Mouse (Mus musculus) heart, embryonic 16.5 days (tissue): ENCODE results near the gene Cnst. TPM values are rescaled to one million over a fixed set of nuclear protein-coding genes. Genes with fewer than 3 reads are reported as not detected.
"Not testable (repeated sequence)": the region's sequence is repeated elsewhere in the genome, so short reads cannot be mapped to it uniquely, and the experiment has no call there.

Source experiments
- ATAC-seq: fragments of 200-750 bp; cut with Nextera tagmentation; replicated peaks from 2 replicates; pipeline ENCODE4 v1.8.0; 2017; ENCODE audit warnings: moderate number of reproducible peaks; ENCODE audit not compliant: insufficient read depth, low FRiP score; ENCODE audit errors: extremely low read depth
- H3K27ac ChIP-seq: fragments of 300-500 bp; sonication (generic); 2 replicates; pipeline ENCODE4 v1.5.1; 2014; ENCODE audit warnings: mild to moderate bottlenecking, low read length, control low read depth, moderate library complexity
- H3K27me3 ChIP-seq: fragments of 300-500 bp; sonication (generic); 2 replicates; pipeline ENCODE4 v1.6.1; 2014; ENCODE audit warnings: low read length, mixed read lengths; ENCODE audit not compliant: control insufficient read depth, insufficient read depth
- H3K36me3 ChIP-seq: fragments of 300-500 bp; sonication (generic); 2 replicates; pipeline ENCODE4 v1.6.1; 2014; ENCODE audit not compliant: control insufficient read depth, insufficient read depth
- H3K4me1 ChIP-seq: fragments of 300-500 bp; sonication (generic); 2 replicates; pipeline ENCODE4 v1.6.1; 2014; ENCODE audit warnings: low read length, mixed read lengths; ENCODE audit not compliant: control insufficient read depth, insufficient read depth
- H3K4me2 ChIP-seq: fragments of 300-500 bp; sonication (generic); 2 replicates; pipeline ENCODE4 v1.6.1; 2014; ENCODE audit warnings: low read depth, mild to moderate bottlenecking, control low read depth, low read length
- H3K4me3 ChIP-seq: fragments of 300-500 bp; sonication (generic); 2 replicates; pipeline ENCODE4 v1.5.1; 2014; ENCODE audit warnings: mild to moderate bottlenecking, control low read depth, low read length
- H3K9ac ChIP-seq: fragments of 300-500 bp; sonication (generic); 2 replicates; pipeline ENCODE4 v1.6.1; 2014; ENCODE audit warnings: low read length, control low read depth
- H3K9me3 ChIP-seq: fragments of 300-500 bp; sonication (generic); replicated peaks from 2 replicates; pipeline ENCODE4 v1.6.1; 2016; ENCODE audit warnings: low read length; ENCODE audit not compliant: control insufficient read depth
- WGBS: fragments of 180-500 bp; shearing (Covaris S2); extraction: QIAGEN DNeasy Blood & Tissue Kit; methylation state at CpG from one replicate; pipeline ENCODE4 v1.1.7; 2014; 5-methylcytosine and 5-hydroxymethylcytosine counted together
- polyA plus RNA-seq: library from polyadenylated mRNA; unstranded; fragments of >200 nt; fragmentation: Nextera tagmentation; extraction: Ambion mirVana; gene quantifications from 2 replicates; pipeline ENCODE4 v1.2.1, GENCODE M21; 2015

The Cnst gene
- polyA plus RNA-seq, 1 experiment from 2014 or later = 20.9 TPM

- Histone ChIP-seq H3K36me3 (no peaks in the 10 kb centered on the region), H3K9me3 (no peaks in the 10 kb centered on the region), H3K4me1 (peaks cover 2% of the 10 kb centered on the region; the same call in 1 of the 2 replicates), H3K4me2 (no peak overlapping the region), H3K27ac (no peak overlapping the region), H3K27me3 (no peaks in the 10 kb centered on the region), H3K9ac (no peak overlapping the region), H3K4me3 (no peak overlapping the region)
- WGBS = 57% methylated on average over 3 of the region's 3 CpGs
- no peak for ATAC-seq
Measured at GRCm38 (mm10) chr1:179644151-179644550, 98.0 kb downstream of the Cnst start.

GRCm38 (mm10) chr1:179645101-179645979 is 99.2 kb downstream of the Cnst start:
- 57% methylated on average over 13 of the region's 13 CpGs for WGBS
- Histone ChIP-seq H3K9ac (peak overlapping the region; percentile 24; the same call in 1 of the 2 replicates), H3K4me3 (no peak overlapping the region)

GRCm38 (mm10) chr1:179645980-179646268 is 99.8 kb downstream of the Cnst start:
- H3K9ac ChIP-seq = peak overlapping the region; percentile 24; the same call in 1 of the 2 replicates
- H3K4me1 ChIP-seq = peaks cover 2% of the 10 kb centered on the region; the same call in 1 of the 2 replicates
- no peak overlapping the region for H3K27ac ChIP-seq
- no peaks in the 10 kb centered on the region for H3K27me3 ChIP-seq
- ATAC-seq = 0 out of 2 replicates have a peak, but pooled peaks have one; percentile 10
- no peaks in the 10 kb centered on the region for H3K9me3 ChIP-seq
- H3K4me2 ChIP-seq = peak overlapping the region; percentile 53
- no peak overlapping the region for H3K4me3 ChIP-seq
- no peaks in the 10 kb centered on the region for H3K36me3 ChIP-seq
- 20% methylated on average over 4 of the region's 4 CpGs for WGBS

More at GRCm38 (mm10) chr1:179645101-179645979, 99.2 kb downstream of the Cnst start:
- ATAC-seq = peak; percentile 85
- Histone ChIP-seq H3K27ac (no peak overlapping the region), H3K4me1 (peaks cover 2% of the 10 kb centered on the region; the same call in 1 of the 2 replicates), H3K4me2 (peak overlapping the region; percentile 53), H3K9me3 (no peaks in the 10 kb centered on the region), H3K36me3 (no peaks in the 10 kb centered on the region), H3K27me3 (no peaks in the 10 kb centered on the region)

- WGBS = 64% methylated on average over 4 of the region's 5 CpGs
- not testable (repeated sequence) for H3K9me3 ChIP-seq, H3K9ac ChIP-seq, H3K27ac ChIP-seq, ATAC-seq, H3K36me3 ChIP-seq, H3K4me3 ChIP-seq, H3K27me3 ChIP-seq, H3K4me1 ChIP-seq, H3K4me2 ChIP-seq
Measured at GRCm38 (mm10) chr1:179648678-179649077, 102.5 kb downstream of the Cnst start.

- Histone ChIP-seq H3K27me3 (no peaks in the 10 kb centered on the region), H3K36me3 (no peaks in the 10 kb centered on the region), H3K9me3 (no peaks in the 10 kb centered on the region), H3K4me1 (peaks cover 2% of the 10 kb centered on the region; the same call in 1 of the 2 replicates), H3K4me3 (no peak overlapping the region), H3K4me2 (no peak overlapping the region), H3K27ac (no peak overlapping the region), H3K9ac (no peak overlapping the region)
- 64% methylated on average over 3 of the region's 3 CpGs for WGBS
- ATAC-seq = no peak
Measured at GRCm38 (mm10) chr1:179649324-179649723, 103.2 kb downstream of the Cnst start.

GRCm38 (mm10) chr1:179650284-179650683 is 104.1 kb downstream of the Cnst start:
- no peak overlapping the region for H3K4me2 ChIP-seq
- H3K27ac ChIP-seq = no peak overlapping the region

GRCm38 (mm10) chr1:179651224-179651623 is 105.1 kb downstream of the Cnst start:
- Histone ChIP-seq H3K9ac (no peak overlapping the region), H3K36me3 (no peaks in the 10 kb centered on the region), H3K4me1 (peaks cover 2% of the 10 kb centered on the region; the same call in 1 of the 2 replicates), H3K27ac (no peak overlapping the region), H3K4me3 (no peak overlapping the region), H3K27me3 (no peaks in the 10 kb centered on the region), H3K9me3 (no peaks in the 10 kb centered on the region), H3K4me2 (no peak overlapping the region)
- 79% methylated on average over 5 of the region's 5 CpGs for WGBS
- ATAC-seq = no peak

More at GRCm38 (mm10) chr1:179650284-179650683, 104.1 kb downstream of the Cnst start:
- H3K4me1 ChIP-seq = peaks cover 2% of the 10 kb centered on the region; the same call in 1 of the 2 replicates
- H3K36me3 ChIP-seq = no peaks in the 10 kb centered on the region
- H3K9ac ChIP-seq = no peak overlapping the region
- H3K27me3 ChIP-seq = no peaks in the 10 kb centered on the region
- no peak overlapping the region for H3K4me3 ChIP-seq
- ATAC-seq = no peak
- H3K9me3 ChIP-seq = no peaks in the 10 kb centered on the region
- WGBS = 54% methylated on average over 4 of the region's 4 CpGs

GRCm38 (mm10) chr1:179663065-179663464 is 116.9 kb downstream of the Cnst start:
- H3K4me1 ChIP-seq = 0 out of 2 replicates have a peak, but pooled peaks cover 3% of the 10 kb centered on the region
- WGBS = 72% methylated on average over 5 of the region's 5 CpGs
- ATAC-seq = no peak
- H3K36me3 ChIP-seq = no peaks in the 10 kb centered on the region
- H3K4me3 ChIP-seq = no peak overlapping the region
- H3K4me2 ChIP-seq = no peak overlapping the region
- no peak overlapping the region for H3K27ac ChIP-seq
- H3K27me3 ChIP-seq = no peaks in the 10 kb centered on the region
- no peaks in the 10 kb centered on the region for H3K9me3 ChIP-seq
- H3K9ac ChIP-seq = no peak overlapping the region

GRCm38 (mm10) chr1:179664309-179664930 is 118.2 kb downstream of the Cnst start:
- Histone ChIP-seq H3K36me3 (no peaks in the 10 kb centered on the region), H3K4me3 (no peak overlapping the region), H3K27me3 (no peaks in the 10 kb centered on the region), H3K4me1 (peaks cover 5% of the 10 kb centered on the region; the same call in 1 of the 2 replicates), H3K4me2 (no peak overlapping the region), H3K27ac (no peak overlapping the region), H3K9me3 (no peaks in the 10 kb centered on the region), H3K9ac (no peak overlapping the region)
- ATAC-seq = no peak
- WGBS = 80% methylated on average over 4 of the region's 4 CpGs
